Mouse (Mus musculus): ENCODE measurements around the gene Smg8. TPM values are rescaled to one million over a fixed set of nuclear protein-coding genes. Genes with fewer than 3 reads are reported as not detected.
A peak's percentile ranks its signal among the peaks of the same experiment; 100 is the strongest.

The Smg8 gene
- polyA plus RNA-seq, 1 experiment, result 7.9 TPM

DNA sequence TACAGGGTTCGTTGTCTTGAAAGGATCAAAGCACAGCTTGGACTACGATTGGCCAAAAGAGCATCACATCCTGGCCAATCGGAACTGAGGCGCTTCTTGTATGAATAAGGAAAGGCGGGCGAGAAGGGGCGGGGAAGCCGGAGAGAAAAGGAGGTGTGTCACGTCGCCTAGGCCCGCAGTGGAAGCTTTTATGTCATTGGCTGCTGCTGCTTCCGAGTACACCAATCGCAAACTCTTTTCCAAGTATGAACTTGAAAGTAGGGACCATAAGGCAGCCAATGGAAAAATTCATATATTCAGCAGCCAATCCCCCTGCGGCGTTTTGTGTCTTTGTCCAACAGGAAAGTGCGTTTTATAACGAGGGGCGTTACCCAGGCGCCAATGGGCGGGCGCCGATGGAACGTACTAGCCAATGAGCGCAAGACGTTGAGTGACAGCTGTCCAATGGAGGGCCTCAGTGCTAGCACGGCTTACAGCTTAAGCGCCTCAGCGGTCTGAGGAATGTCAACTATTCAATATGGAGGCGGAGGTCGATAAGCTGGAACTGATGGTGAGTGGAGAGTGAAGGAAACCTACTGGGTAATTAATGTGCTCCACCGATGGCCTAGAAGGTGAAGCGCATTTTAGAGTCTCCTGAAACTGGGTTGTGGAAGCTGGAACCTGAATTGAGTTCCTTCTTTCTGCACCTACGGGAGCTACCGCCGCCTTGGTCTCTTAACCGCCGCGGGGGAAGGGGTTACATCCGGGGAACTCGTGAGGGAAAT, 22.4 kb upstream of the Smg8 start, which contains the start of gene Ska2:
Ska2 (plus strand) TSS at position 480 of the 764 bp plus-strand sequence.
- WGBS, result under 1% methylated on average over 40 of the region's 40 CpGs
- Histone ChIP-seq H3K4me1 (ENCODE audit: control insufficient read depth, insufficient read depth, low read length) (peaks cover 5% of the 10 kb centered on the region; the same call in 1 of the 2 replicates), H3K4me3 (replicated peaks; ENCODE audit: extremely low read depth, low read depth, low read length) (peak within 1 kb of the TSS; percentile 88)
- DNase-seq, result peak; percentile 96
- peak; percentile 46; the same call in 1 of the 2 replicates for TF ChIP-seq POLR2A (IDR thresholded peaks at IDR 0.05; ENCODE audit: borderline replicate concordance, extremely low read depth, low read depth, low read length)
- no peak for TF ChIP-seq CTCF (IDR thresholded peaks at IDR 0.05; ENCODE audit: insufficient read depth, low read length)

- no peak for TF ChIP-seq CTCF (IDR thresholded peaks at IDR 0.05; ENCODE audit: insufficient read depth, low read length)
- TF ChIP-seq POLR2A (IDR thresholded peaks at IDR 0.05; ENCODE audit: borderline replicate concordance, extremely low read depth, low read depth, low read length), result no peak
- peaks cover 5% of the 10 kb centered on the region; the same call in 1 of the 2 replicates for H3K4me1 ChIP-seq (ENCODE audit: control insufficient read depth, insufficient read depth, low read length)
- under 1% methylated on average over 14 of the region's 14 CpGs for WGBS
- DNase-seq, result no peak
- H3K4me3 ChIP-seq (replicated peaks; ENCODE audit: extremely low read depth, low read depth, low read length), result peak within 1 kb of the TSS; percentile 88
Measured at GRCm38 (mm10) chr11:87108409-87108754, 21.8 kb upstream of the Smg8 start, which contains the start of gene Prr11. TSS of gene Prr11 (minus strand) at chr11:87108708.

DNA sequence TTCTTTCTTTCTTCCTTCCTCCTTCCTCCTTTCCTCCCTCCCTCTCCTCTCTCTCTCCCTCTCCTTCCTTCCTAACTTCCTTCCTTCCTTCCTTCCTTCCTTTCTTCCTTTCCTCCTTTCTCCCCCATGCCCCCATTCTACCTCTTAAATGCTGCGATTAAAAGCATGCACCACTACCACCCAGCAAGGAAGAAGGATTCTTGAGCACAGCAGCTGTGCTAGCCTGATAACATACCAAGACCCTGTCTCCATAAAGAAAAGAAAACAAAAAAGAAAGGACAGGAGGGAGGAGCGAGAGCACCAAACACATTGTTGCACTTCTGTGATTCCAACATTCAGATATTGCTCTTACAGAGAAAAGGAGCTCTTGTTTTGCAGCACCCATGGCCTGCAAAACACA, 568 bp upstream of the Smg8 start:
- no peak for DNase-seq
- TF ChIP-seq POLR2A (IDR thresholded peaks at IDR 0.05; ENCODE audit: borderline replicate concordance, extremely low read depth, low read depth, low read length), result no peak
- no peak for TF ChIP-seq CTCF (IDR thresholded peaks at IDR 0.05; ENCODE audit: insufficient read depth, low read length)
- Histone ChIP-seq H3K4me1 (ENCODE audit: control insufficient read depth, insufficient read depth, low read length) (peaks cover 15% of the 10 kb centered on the region; the same call in 1 of the 2 replicates), H3K4me3 (replicated peaks; ENCODE audit: extremely low read depth, low read depth, low read length) (no peak overlapping the region)
- WGBS, result 57% methylated on average over 2 of the region's 2 CpGs

- TF ChIP-seq CTCF (IDR thresholded peaks at IDR 0.05; ENCODE audit: insufficient read depth, low read length), result no peak
- no peak for TF ChIP-seq POLR2A (IDR thresholded peaks at IDR 0.05; ENCODE audit: borderline replicate concordance, extremely low read depth, low read depth, low read length)
- 80% methylated on average over 13 of the region's 13 CpGs for WGBS
- no peak overlapping the region for H3K4me3 ChIP-seq (replicated peaks; ENCODE audit: extremely low read depth, low read depth, low read length)
Measured at GRCm38 (mm10) chr11:87085461-87085860, 1.1 kb downstream of the Smg8 start.

DNA sequence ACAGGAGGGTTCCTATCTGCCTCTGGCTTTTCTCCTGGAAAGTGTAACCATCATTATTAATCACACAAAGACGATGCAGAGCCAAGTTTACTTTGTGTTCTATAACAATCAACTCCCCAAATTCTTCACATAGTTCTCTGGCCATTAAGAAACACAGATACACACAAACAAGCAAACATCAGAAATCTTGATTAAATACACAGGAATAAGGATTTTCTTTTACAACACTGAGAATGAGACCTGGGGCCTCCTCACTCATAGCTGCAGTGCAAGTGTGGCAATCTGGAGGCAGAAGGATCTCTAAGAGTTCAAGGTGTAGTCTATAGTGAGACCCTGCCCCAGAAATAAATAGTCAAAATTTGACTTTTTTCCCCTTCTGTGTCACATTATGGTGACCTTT, 2.9 kb downstream of the Smg8 start:
- no peak overlapping the region for H3K4me3 ChIP-seq (replicated peaks; ENCODE audit: extremely low read depth, low read depth, low read length)
- 24% methylated on average over 1 of the region's 1 CpGs for WGBS
- TF ChIP-seq CTCF (IDR thresholded peaks at IDR 0.05; ENCODE audit: insufficient read depth, low read length) (no peak), POLR2A (IDR thresholded peaks at IDR 0.05; ENCODE audit: borderline replicate concordance, extremely low read depth, low read depth, low read length) (no peak)
- DNase-seq, result no peak
- H3K4me1 ChIP-seq (ENCODE audit: control insufficient read depth, insufficient read depth, low read length), result peaks cover 15% of the 10 kb centered on the region; the same call in 1 of the 2 replicates

More at GRCm38 (mm10) chr11:87085461-87085860, 1.1 kb downstream of the Smg8 start:
- no peak for DNase-seq
- peaks cover 15% of the 10 kb centered on the region; the same call in 1 of the 2 replicates for H3K4me1 ChIP-seq (ENCODE audit: control insufficient read depth, insufficient read depth, low read length)

DNA sequence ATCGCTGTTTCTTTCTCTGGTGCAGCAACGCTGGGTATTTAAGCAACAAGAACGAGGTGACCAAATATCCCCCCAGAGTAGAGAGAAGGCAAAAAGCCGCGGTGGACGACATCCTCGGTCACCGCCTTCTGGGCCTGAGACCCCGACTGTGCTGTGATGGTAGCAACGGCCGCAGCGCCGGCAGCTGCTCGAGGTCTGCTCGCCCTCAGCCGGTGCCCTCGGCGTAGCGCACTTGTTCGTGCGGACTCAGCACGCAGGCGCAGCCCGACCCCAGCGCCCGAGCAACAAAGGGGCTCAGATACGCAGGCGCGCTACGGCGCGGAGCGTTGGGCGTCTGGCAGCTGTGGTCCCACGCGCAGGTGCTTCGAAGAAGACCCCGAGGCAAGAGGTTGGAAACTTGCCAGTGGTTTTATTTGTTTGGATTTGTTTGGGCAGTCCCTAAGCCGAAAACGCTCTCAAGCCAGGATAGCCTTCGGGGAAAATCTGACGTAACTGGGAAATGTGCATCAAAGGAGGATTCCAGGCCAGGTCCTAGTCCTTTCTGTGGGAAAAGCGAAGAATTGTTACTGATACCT, 12.6 kb downstream of the Smg8 start, which contains the start of gene Gdpd1:
Gdpd1 (minus strand) TSS at position 197 of the 575 bp plus-strand sequence.
- peaks cover 2% of the 10 kb centered on the region; the same call in 1 of the 2 replicates for H3K4me1 ChIP-seq (ENCODE audit: control insufficient read depth, insufficient read depth, low read length)
- H3K4me3 ChIP-seq (replicated peaks; ENCODE audit: extremely low read depth, low read depth, low read length), result peak within 1 kb of the TSS; percentile 95
- DNase-seq, result peak; percentile 85
- WGBS, result under 1% methylated on average over 43 of the region's 43 CpGs
- TF ChIP-seq CTCF (IDR thresholded peaks at IDR 0.05; ENCODE audit: insufficient read depth, low read length), result 0 out of 2 replicates have a peak, but pooled peaks have one; percentile 8
- peak; percentile 87 for TF ChIP-seq POLR2A (IDR thresholded peaks at IDR 0.05; ENCODE audit: borderline replicate concordance, extremely low read depth, low read depth, low read length)

DNA sequence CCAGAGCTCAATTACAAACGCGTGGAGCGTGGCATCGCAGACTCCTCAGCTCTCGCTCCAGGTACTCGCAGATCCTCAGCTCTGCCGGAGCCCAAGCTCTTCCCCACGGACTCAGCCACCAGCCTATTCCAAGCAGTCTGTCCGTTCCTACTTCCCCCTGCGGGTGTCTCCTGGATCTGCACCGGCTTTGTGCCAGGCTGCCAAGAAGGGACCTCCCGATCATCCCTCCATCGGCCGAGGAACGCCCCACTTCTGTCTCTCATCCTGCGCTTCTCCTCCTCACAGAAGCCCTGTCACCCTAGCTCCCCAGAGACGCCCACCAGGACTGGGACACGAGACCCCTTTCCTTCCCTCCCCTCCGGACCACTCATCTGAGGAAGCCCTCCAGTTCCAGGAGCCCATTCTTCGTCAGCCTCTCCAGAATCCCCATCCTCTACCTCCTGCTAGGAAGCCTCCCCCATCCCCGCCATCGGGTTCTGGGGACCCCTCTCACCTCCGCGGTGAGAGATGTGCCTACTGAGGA, 13.2 kb downstream of the Smg8 start:
- Histone ChIP-seq H3K4me1 (ENCODE audit: control insufficient read depth, insufficient read depth, low read length) (peaks cover 2% of the 10 kb centered on the region; the same call in 1 of the 2 replicates), H3K4me3 (replicated peaks; ENCODE audit: extremely low read depth, low read depth, low read length) (peak overlapping the region; percentile 95)
- TF ChIP-seq POLR2A (IDR thresholded peaks at IDR 0.05; ENCODE audit: borderline replicate concordance, extremely low read depth, low read depth, low read length), result peak; percentile 14; the same call in 1 of the 2 replicates
- TF ChIP-seq CTCF (IDR thresholded peaks at IDR 0.05; ENCODE audit: insufficient read depth, low read length), result peak; percentile 58
- 2% methylated on average over 24 of the region's 24 CpGs for whole genome bisulfite sequencing
- peak; percentile 73 for DNase-seq

DNA sequence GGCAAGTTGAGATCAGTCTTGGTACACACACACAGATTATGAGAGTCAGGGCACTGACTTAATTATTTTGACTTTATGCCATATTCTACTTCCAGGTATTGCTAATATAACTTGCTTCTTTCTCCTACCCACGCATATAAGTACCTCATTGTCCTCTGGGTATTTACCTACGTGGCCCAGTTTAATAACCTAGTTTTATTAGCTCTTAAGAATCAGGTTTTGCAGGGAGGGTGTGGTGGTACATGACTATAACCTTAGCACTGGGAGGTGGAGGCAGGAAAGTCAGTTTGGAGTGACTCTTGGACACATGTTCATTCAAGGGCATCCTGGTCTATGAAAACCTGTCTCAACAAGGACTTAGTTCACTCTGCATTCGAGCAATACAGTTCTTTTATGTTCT, 24.5 kb downstream of the Smg8 start:
- no peak for DNase-seq
- Histone ChIP-seq H3K4me3 (replicated peaks; ENCODE audit: extremely low read depth, low read depth, low read length) (no peak overlapping the region), H3K4me1 (ENCODE audit: control insufficient read depth, insufficient read depth, low read length) (no peaks in the 10 kb centered on the region)
- WGBS, result 63% methylated on average over 3 of the region's 3 CpGs
- TF ChIP-seq POLR2A (IDR thresholded peaks at IDR 0.05; ENCODE audit: borderline replicate concordance, extremely low read depth, low read depth, low read length) (no peak), CTCF (IDR thresholded peaks at IDR 0.05; ENCODE audit: insufficient read depth, low read length) (no peak)

- 97% methylated on average over 2 of the region's 2 CpGs for WGBS
Measured at GRCm38 (mm10) chr11:87060410-87060809, 26.2 kb downstream of the Smg8 start.

More at GRCm38 (mm10) chr11:87060410-87060809, 26.2 kb downstream of the Smg8 start:
- DNase-seq, result no peak
- Histone ChIP-seq H3K4me3 (replicated peaks; ENCODE audit: extremely low read depth, low read depth, low read length) (no peak overlapping the region), H3K4me1 (ENCODE audit: control insufficient read depth, insufficient read depth, low read length) (no peaks in the 10 kb centered on the region)
- no peak for TF ChIP-seq POLR2A (IDR thresholded peaks at IDR 0.05; ENCODE audit: borderline replicate concordance, extremely low read depth, low read depth, low read length)
- no peak for TF ChIP-seq CTCF (IDR thresholded peaks at IDR 0.05; ENCODE audit: insufficient read depth, low read length)

Measured in lung, adult 2 months (tissue).